Mouse (Mus musculus) liver, postnatal 0 days (tissue): ENCODE data around the gene Napsa. TPM values are rescaled to one million over a fixed set of nuclear protein-coding genes. Genes with fewer than 3 reads are reported as not detected.

Experiments
- ATAC-seq: fragments of 200-750 bp; cut with Nextera tagmentation; 2 replicates; pipeline ENCODE4 v1.8.0; 2017; ENCODE audit warnings: mild to moderate bottlenecking, moderate library complexity
- DNase-seq: peaks from one replicate; pipeline ENCODE4 v3.0.0-alpha.2; 2016
- H3K27ac ChIP-seq: fragments of 300-500 bp; sonication (generic); 2 replicates; pipeline ENCODE4 v1.5.1; 2014; ENCODE audit warnings: antibody characterized with exemption, moderate library complexity, mild to moderate bottlenecking, low read depth
- H3K27me3 ChIP-seq: fragments of 300-500 bp; sonication (generic); 2 replicates; pipeline ENCODE4 v1.6.1; 2014; ENCODE audit warnings: low read length, control low read depth, mixed read lengths; ENCODE audit not compliant: insufficient read depth
- H3K36me3 ChIP-seq: fragments of 300-500 bp; sonication (generic); replicated peaks from 2 replicates; pipeline ENCODE4 v1.6.1; 2014; ENCODE audit warnings: mild to moderate bottlenecking, control low read depth, low read length, moderate library complexity, mixed read lengths; ENCODE audit not compliant: insufficient read depth
- H3K4me1 ChIP-seq: fragments of 300-500 bp; sonication (generic); 2 replicates; pipeline ENCODE4 v1.6.1; 2014; ENCODE audit warnings: antibody characterized with exemption, mild to moderate bottlenecking, control low read depth; ENCODE audit not compliant: insufficient read depth
- H3K4me2 ChIP-seq: fragments of 300-500 bp; sonication (generic); 2 replicates; pipeline ENCODE4 v1.6.1; 2014; ENCODE audit warnings: low read depth, mild to moderate bottlenecking, low read length, moderate library complexity, mixed read lengths
- H3K4me3 ChIP-seq: fragments of 300-500 bp; sonication (generic); 2 replicates; pipeline ENCODE4 v1.5.1; 2014; ENCODE audit warnings: low read depth, low read length
- H3K9ac ChIP-seq: fragments of 300-500 bp; sonication (generic); replicated peaks from 2 replicates; pipeline ENCODE4 v1.6.1; 2014; ENCODE audit warnings: mild to moderate bottlenecking, moderate library complexity
- H3K9me3 ChIP-seq: fragments of 300-500 bp; sonication (generic); 2 replicates; pipeline ENCODE4 v1.6.1; 2016; ENCODE audit warnings: mild to moderate bottlenecking, control low read depth, low read length, mixed read lengths
- CTCF ChIP-seq: sonication (generic); IDR thresholded peaks from 2 replicates; pipeline ENCODE4 v1.5.1; 2016; ENCODE audit warnings: antibody characterized with exemption, low read depth
- EP300 ChIP-seq: IDR thresholded peaks from 2 replicates; pipeline ENCODE4 v1.6.1; 2016; ENCODE audit warnings: antibody characterized with exemption, low read depth, mild to moderate bottlenecking
- WGBS: fragments of 180-500 bp; shearing (Covaris S2); extraction: QIAGEN DNeasy Blood & Tissue Kit; methylation state at CpG from one replicate; pipeline ENCODE4 v1.1.7; 2014; ENCODE audit not compliant: insufficient replicate concordance; 5-methylcytosine and 5-hydroxymethylcytosine counted together
- polyA plus RNA-seq: library from polyadenylated mRNA; unstranded; fragments of >200 nt; fragmentation: Nextera tagmentation; extraction: Ambion mirVana; gene quantifications from 2 replicates; pipeline ENCODE4 v1.2.1, GENCODE M21; 2015

Napsa gene
- 17.0 and 17.8 TPM in 2 replicates for polyA plus RNA-seq

- peak; percentile 74 for ATAC-seq
- H3K9ac ChIP-seq: 0 out of 2 replicates have a peak within 1 kb of the TSS, but pooled peaks have one; percentile 21
- DNase-seq: peak; percentile 70
These were observed at the start of gene Napsa for GRCm38 (mm10) chr7:44572213-44572701. Gene Napsa (plus strand): TSS chr7:44572380.

GRCm38 (mm10) chr7:44523056-44523455 is 49.1 kb upstream of the Napsa start:
- no peak overlapping the region for H3K9ac ChIP-seq
- ATAC-seq (no peak), DNase-seq (no peak)
- H3K4me1 ChIP-seq: peaks cover 10% of the 10 kb centered on the region; the same call in 1 of the 2 replicates
- no peaks in the 10 kb centered on the region for H3K9me3 ChIP-seq
- no peaks in the 10 kb centered on the region for H3K36me3 ChIP-seq
- H3K27ac ChIP-seq: no peak overlapping the region
- no peak overlapping the region for H3K4me2 ChIP-seq
- WGBS: 63% methylated on average over 2 of the region's 2 CpGs
- TF ChIP-seq EP300 (no peak), CTCF (no peak)
- no peak overlapping the region for H3K4me3 ChIP-seq
- H3K27me3 ChIP-seq: peaks cover 38% of the 10 kb centered on the region

More at GRCm38 (mm10) chr7:44572213-44572701, at the start of gene Napsa:
- TF ChIP-seq CTCF (no peak), EP300 (no peak)
- 16% methylated on average over 7 of the region's 7 CpGs for WGBS
- H3K9me3 ChIP-seq: no peaks in the 10 kb centered on the region
- H3K4me2 ChIP-seq: peak within 1 kb of the TSS; percentile 59
- no peaks in the 10 kb centered on the region for H3K36me3 ChIP-seq
- H3K4me3 ChIP-seq: peak within 1 kb of the TSS; percentile 36
- H3K27me3 ChIP-seq: 0 out of 2 replicates have a peak, but pooled peaks cover 2% of the 10 kb centered on the region
- peak within 1 kb of the TSS; percentile 71 for H3K27ac ChIP-seq
- H3K4me1 ChIP-seq: peaks cover 9% of the 10 kb centered on the region; the same call in 1 of the 2 replicates

GRCm38 (mm10) chr7:44524502-44524901 is 47.7 kb upstream of the Napsa start, which contains the start of gene Mybpc2:
Gene Mybpc2 (minus strand): TSS chr7:44524656.
- H3K27ac ChIP-seq: no peak within 1 kb of the TSS
- no peak within 1 kb of the TSS for H3K4me3 ChIP-seq
- DNase-seq (no peak), ATAC-seq (no peak)
- H3K27me3 ChIP-seq: peaks cover 45% of the 10 kb centered on the region
- H3K4me1 ChIP-seq: peaks cover 11% of the 10 kb centered on the region; the same call in 1 of the 2 replicates
- TF ChIP-seq CTCF: no peak
- TF ChIP-seq EP300: no peak
- H3K4me2 ChIP-seq: peak within 1 kb of the TSS; percentile 38
- WGBS: 45% methylated on average over 12 of the region's 12 CpGs
- no peaks in the 10 kb centered on the region for H3K9me3 ChIP-seq
- H3K36me3 ChIP-seq: no peaks in the 10 kb centered on the region
- H3K9ac ChIP-seq: 0 out of 2 replicates have a peak within 1 kb of the TSS, but pooled peaks have one; percentile 6

- Histone ChIP-seq H3K36me3 (no peaks in the 10 kb centered on the region), H3K27me3 (peaks cover 45% of the 10 kb centered on the region), H3K4me3 (no peak overlapping the region), H3K4me1 (peaks cover 11% of the 10 kb centered on the region; the same call in 1 of the 2 replicates), H3K9me3 (no peaks in the 10 kb centered on the region), H3K27ac (no peak overlapping the region), H3K9ac (0 out of 2 replicates have a peak overlapping the region, but pooled peaks have one; percentile 6), H3K4me2 (peak overlapping the region; percentile 38)
- ATAC-seq (no peak), DNase-seq (peak; percentile 58)
- no peak for TF ChIP-seq EP300
- TF ChIP-seq CTCF: no peak
- WGBS: 20% methylated on average over 22 of the region's 22 CpGs
These were observed 46.9 kb upstream of the Napsa start for GRCm38 (mm10) chr7:44525126-44525832.

GRCm38 (mm10) chr7:44526414-44527154 is 45.6 kb upstream of the Napsa start:
- no peak for TF ChIP-seq CTCF
- TF ChIP-seq EP300: no peak
- WGBS: 73% methylated on average over 14 of the region's 14 CpGs
- no peak overlapping the region for H3K27ac ChIP-seq
- DNase-seq (no peak), ATAC-seq (no peak)
- no peaks in the 10 kb centered on the region for H3K36me3 ChIP-seq
- peaks cover 43% of the 10 kb centered on the region for H3K27me3 ChIP-seq
- H3K9ac ChIP-seq: no peak overlapping the region
- H3K4me2 ChIP-seq: no peak overlapping the region
- H3K4me1 ChIP-seq: peaks cover 9% of the 10 kb centered on the region; the same call in 1 of the 2 replicates
- no peak overlapping the region for H3K4me3 ChIP-seq
- no peaks in the 10 kb centered on the region for H3K9me3 ChIP-seq
